Mouse (Mus musculus) stomach, postnatal 0 days (tissue): ENCODE data around the gene H2afv. TPM values are rescaled to one million over a fixed set of nuclear protein-coding genes. Genes with fewer than 3 reads are reported as not detected.

ENCODE experiments used
- ATAC-seq: fragments of 200-750 bp; cut with Nextera tagmentation; 2 replicates; pipeline ENCODE4 v1.8.0; 2017; ENCODE audit not compliant: low FRiP score, low TSS enrichment
- DNase-seq: peaks from one replicate; pipeline ENCODE4 v3.0.0-alpha.2; 2016; ENCODE audit warnings: low spot score
- H3K27ac ChIP-seq: fragments of 300-500 bp; sonication (generic); replicated peaks from 2 replicates; pipeline ENCODE4 v1.5.1; 2014; ENCODE audit warnings: mild to moderate bottlenecking, control low read depth
- H3K27me3 ChIP-seq: fragments of 300-500 bp; sonication (generic); 2 replicates; pipeline ENCODE4 v1.6.1; 2014; ENCODE audit warnings: low read length; ENCODE audit not compliant: control insufficient read depth, insufficient read depth
- H3K36me3 ChIP-seq: fragments of 300-500 bp; sonication (generic); 2 replicates; pipeline ENCODE4 v1.6.1; 2014; ENCODE audit warnings: low read length, mixed read lengths; ENCODE audit not compliant: control insufficient read depth, insufficient read depth
- H3K4me1 ChIP-seq: fragments of 300-500 bp; sonication (generic); replicated peaks from 2 replicates; pipeline ENCODE4 v1.6.1; 2014; ENCODE audit warnings: antibody characterized with exemption; ENCODE audit not compliant: control insufficient read depth, insufficient read depth
- H3K4me2 ChIP-seq: fragments of 300-500 bp; sonication (generic); replicated peaks from 2 replicates; pipeline ENCODE4 v1.6.1; 2014; ENCODE audit warnings: low read depth, mild to moderate bottlenecking, control low read depth, moderate library complexity
- H3K4me3 ChIP-seq: fragments of 300-500 bp; sonication (generic); 2 replicates; pipeline ENCODE4 v1.5.1; 2014; ENCODE audit warnings: low read depth, low read length, control low read depth
- H3K9ac ChIP-seq: fragments of 300-500 bp; sonication (generic); 2 replicates; pipeline ENCODE4 v1.6.1; 2014; ENCODE audit warnings: mild to moderate bottlenecking, low read length, control low read depth, mixed read lengths
- H3K9me3 ChIP-seq: fragments of 300-500 bp; sonication (generic); 2 replicates; pipeline ENCODE4 v1.6.1; 2016; ENCODE audit warnings: low read length; ENCODE audit not compliant: control insufficient read depth
- CTCF ChIP-seq: IDR thresholded peaks from 2 replicates; pipeline ENCODE4 v1.5.1; 2016; ENCODE audit warnings: antibody characterized with exemption, low read depth, mild to moderate bottlenecking, moderate library complexity
- EP300 ChIP-seq: optimal IDR thresholded peaks from 2 replicates; pipeline ENCODE3; 2016; ENCODE audit warnings: antibody characterized with exemption
- WGBS: fragments of 180-500 bp; shearing (Covaris S2); extraction: QIAGEN DNeasy Blood & Tissue Kit; methylation state at CpG from one replicate; pipeline ENCODE4 v1.1.7; 2014; 5-methylcytosine and 5-hydroxymethylcytosine counted together
- polyA plus RNA-seq: library from polyadenylated mRNA; unstranded; fragments of >200 nt; fragmentation: Nextera tagmentation; extraction: Ambion mirVana; gene quantifications from 2 replicates; pipeline ENCODE4 v1.2.1, GENCODE M21; 2015

H2afv gene
- polyA plus RNA-seq, 1 experiment from 2014 or later, result 198 TPM

DNA sequence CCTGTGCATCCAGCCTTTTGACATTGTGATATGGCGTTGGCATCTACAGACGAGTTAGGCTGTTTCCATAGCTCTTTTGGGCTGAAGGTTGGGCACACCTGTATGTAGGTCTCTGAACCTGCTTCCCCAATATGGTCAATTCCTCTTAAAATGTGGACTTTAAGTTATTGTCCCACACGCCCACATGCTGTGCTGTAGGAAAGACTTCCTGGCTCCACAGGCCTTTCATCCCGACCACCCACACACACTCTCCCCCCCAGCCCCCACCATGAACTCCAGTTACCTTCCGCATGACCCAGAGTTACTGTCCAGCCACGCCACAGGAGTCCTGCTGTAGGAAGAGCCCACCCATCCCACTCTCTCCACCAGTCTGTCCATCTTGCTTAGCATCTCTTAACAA lies 42.7 kb upstream of the H2afv start:
- Histone ChIP-seq H3K4me3 (no peak overlapping the region), H3K27ac (no peak overlapping the region)
- WGBS, result 78% methylated on average over 6 of the region's 6 CpGs

DNA sequence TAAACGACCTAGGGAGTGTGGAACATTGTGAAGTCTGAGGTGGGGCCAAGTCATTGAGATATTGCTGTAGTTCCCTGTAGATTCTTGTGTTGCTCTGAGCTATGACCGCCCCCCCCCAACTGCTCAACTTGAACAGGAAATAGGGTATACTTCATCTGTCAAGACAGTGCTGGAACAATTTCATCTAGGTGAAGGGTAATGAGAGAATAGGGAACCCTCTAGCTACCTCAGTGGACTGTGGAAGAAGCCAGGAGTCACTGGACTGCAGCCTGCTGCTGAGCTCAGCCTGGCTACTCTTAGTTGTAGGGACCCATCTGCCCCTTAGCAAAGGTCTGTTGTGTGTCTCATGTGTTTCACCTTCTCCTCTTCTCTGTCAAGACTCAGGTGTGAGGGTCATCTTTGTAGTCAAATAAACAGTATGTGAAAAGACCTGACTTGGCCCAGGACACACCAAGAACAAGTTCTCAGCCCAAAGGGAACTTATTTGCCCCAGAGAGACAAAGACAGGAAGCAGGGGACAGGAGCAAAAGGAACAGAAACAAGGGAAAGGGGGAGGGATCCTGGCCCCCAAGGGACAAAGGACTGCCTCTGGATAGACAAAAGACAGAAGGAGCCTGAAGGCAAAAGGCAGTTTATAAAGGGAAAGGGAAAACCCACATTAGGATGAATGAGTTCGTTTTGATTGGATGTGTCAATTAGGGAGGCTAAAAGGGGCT lies 40.2 kb upstream of the H2afv start:
- Histone ChIP-seq H3K4me1 (no peaks in the 10 kb centered on the region), H3K4me2 (no peak overlapping the region), H3K27me3 (no peaks in the 10 kb centered on the region), H3K36me3 (no peaks in the 10 kb centered on the region), H3K9ac (no peak overlapping the region), H3K9me3 (no peaks in the 10 kb centered on the region), H3K27ac (no peak overlapping the region), H3K4me3 (no peak overlapping the region)
- no peak for ATAC-seq
- 51% methylated on average over 3 of the region's 3 CpGs for WGBS
- DNase-seq, result no peak
- TF ChIP-seq EP300 (no peak), CTCF (no peak)

More for the DNA sequence above, 42.7 kb upstream of the H2afv start:
- ATAC-seq (no peak), DNase-seq (no peak)
- H3K9ac ChIP-seq, result no peak overlapping the region
- H3K27me3 ChIP-seq, result no peaks in the 10 kb centered on the region
- H3K9me3 ChIP-seq, result no peaks in the 10 kb centered on the region
- no peak overlapping the region for H3K4me2 ChIP-seq
- H3K36me3 ChIP-seq, result no peaks in the 10 kb centered on the region
- H3K4me1 ChIP-seq, result no peaks in the 10 kb centered on the region
- TF ChIP-seq EP300 (no peak), CTCF (no peak)

DNA sequence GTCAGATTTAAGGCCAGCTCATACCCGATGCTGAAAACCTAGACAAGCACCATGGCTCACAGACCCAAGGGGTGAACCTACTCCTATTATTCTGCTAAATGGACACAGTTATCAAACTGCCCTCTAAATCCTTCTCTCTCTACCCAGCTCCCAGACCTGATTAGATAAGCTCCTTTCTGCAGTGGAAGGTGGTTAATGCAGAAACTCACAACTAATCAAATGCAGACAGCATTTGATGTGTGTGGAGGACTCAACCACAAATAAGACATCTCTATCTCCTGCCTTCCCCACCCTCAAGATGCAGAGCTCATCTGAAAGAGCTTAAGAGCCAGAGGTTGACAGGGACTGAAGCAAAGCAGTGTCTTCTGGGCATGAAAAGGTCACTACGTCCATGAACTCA lies 38.9 kb upstream of the H2afv start:
- no peak overlapping the region for H3K4me2 ChIP-seq
- DNase-seq (no peak), ATAC-seq (no peak)
- no peak overlapping the region for H3K4me3 ChIP-seq
- H3K27ac ChIP-seq, result no peak overlapping the region
- no peaks in the 10 kb centered on the region for H3K9me3 ChIP-seq
- H3K9ac ChIP-seq, result no peak overlapping the region
- 72% methylated on average over 2 of the region's 2 CpGs for whole genome bisulfite sequencing
- TF ChIP-seq CTCF (no peak), EP300 (no peak)
- no peaks in the 10 kb centered on the region for H3K27me3 ChIP-seq
- no peaks in the 10 kb centered on the region for H3K4me1 ChIP-seq
- H3K36me3 ChIP-seq, result no peaks in the 10 kb centered on the region

DNA sequence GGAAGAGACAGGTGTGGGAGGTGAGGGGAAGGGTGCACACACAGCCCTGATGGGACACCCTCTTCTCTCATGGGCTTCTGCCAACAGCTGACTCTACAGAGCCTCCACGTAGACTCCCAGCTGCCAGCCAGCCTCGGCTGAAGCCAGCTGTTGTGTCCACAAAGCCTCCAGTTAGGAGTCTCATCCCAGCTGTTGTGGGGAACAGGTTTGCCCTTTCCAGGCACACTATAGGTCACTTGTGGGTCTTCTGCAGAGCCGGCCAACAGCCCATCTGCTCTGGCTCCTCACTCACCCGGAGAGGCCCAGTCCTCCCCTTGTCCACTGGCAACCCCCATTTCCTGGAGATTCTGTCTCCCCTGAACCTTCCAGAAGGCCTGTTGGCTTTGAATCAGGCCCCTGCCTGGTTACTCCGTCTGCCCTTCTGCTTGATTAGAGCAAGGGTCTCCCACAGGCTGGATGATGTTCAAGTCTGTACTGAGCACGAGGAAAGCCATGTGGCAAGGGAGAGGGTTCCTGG lies 37.5 kb upstream of the H2afv start:
- Histone ChIP-seq H3K9ac (no peak overlapping the region), H3K36me3 (no peaks in the 10 kb centered on the region), H3K27me3 (no peaks in the 10 kb centered on the region), H3K9me3 (no peaks in the 10 kb centered on the region), H3K4me3 (no peak overlapping the region), H3K4me2 (no peak overlapping the region), H3K27ac (no peak overlapping the region), H3K4me1 (no peaks in the 10 kb centered on the region)
- no peak for DNase-seq
- ATAC-seq, result no peak
- no peak for TF ChIP-seq EP300
- TF ChIP-seq CTCF, result no peak
- 49% methylated on average over 6 of the region's 6 CpGs for WGBS

DNA sequence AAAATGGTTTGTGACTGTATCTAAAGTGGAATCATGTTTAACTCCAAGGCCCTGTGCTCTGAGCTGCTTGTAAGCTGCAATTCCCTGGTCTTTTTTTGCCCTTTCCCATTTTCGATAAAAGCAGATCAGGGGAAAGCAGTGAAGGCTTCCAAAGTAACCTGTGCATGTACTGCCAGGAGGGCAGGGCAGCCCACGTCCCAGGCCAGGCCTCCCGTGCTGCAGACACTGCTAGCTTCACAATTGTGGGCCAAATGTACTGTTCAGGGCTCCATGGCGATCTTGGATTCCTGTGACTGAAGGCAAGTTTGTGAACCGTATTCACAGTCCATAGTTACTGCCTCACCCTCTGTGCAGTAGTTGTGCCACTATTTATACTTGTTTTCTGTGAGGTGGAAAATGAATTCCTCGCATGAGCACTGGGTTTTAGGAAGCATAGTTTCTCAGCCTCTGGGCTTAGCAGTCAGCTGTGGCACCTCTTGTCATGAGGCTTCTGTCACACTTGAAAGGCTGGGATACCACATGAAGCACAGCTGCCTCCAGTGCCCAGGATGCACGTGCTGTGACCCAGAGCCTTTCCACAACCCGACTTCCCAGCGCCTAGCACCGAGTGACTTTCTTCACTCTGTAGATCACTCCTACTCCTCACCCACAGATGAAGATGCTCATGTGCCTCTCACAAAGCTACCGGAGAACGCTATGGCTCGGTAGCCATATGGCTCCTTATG lies 36.6 kb upstream of the H2afv start:
- 74% methylated on average over 13 of the region's 13 CpGs for WGBS
- ATAC-seq (no peak), DNase-seq (no peak)
- Histone ChIP-seq H3K9me3 (no peaks in the 10 kb centered on the region), H3K4me1 (no peaks in the 10 kb centered on the region), H3K36me3 (no peaks in the 10 kb centered on the region), H3K4me2 (no peak overlapping the region), H3K9ac (no peak overlapping the region), H3K4me3 (no peak overlapping the region), H3K27me3 (no peaks in the 10 kb centered on the region), H3K27ac (no peak overlapping the region)
- TF ChIP-seq CTCF, result no peak
- TF ChIP-seq EP300, result no peak

DNA sequence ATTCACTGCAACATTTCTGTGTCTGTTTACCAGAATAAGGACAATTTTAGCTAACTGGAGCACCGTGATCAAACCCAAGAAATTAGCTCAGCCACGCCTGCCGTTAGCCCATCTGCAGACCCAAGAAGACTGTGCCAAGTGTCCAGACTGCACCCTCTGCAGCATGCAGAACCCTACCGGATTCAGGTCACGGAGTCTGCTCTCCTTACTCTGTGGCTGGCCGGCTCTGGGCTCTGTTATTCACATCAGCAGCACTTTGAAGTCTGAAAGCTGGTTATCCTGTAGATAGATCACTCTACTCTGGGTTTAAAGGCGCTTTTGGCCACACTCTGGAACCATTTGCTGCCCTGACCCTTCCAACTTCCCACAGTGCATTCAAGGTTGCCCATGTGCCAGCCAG lies 35.9 kb upstream of the H2afv start:
- Histone ChIP-seq H3K27ac (no peak overlapping the region), H3K27me3 (no peaks in the 10 kb centered on the region), H3K4me2 (no peak overlapping the region), H3K36me3 (no peaks in the 10 kb centered on the region), H3K9me3 (no peaks in the 10 kb centered on the region), H3K9ac (no peak overlapping the region), H3K4me1 (no peaks in the 10 kb centered on the region), H3K4me3 (no peak overlapping the region)
- no peak for DNase-seq
- 76% methylated on average over 7 of the region's 7 CpGs for WGBS
- TF ChIP-seq CTCF (no peak), EP300 (no peak)
- ATAC-seq, result no peak
